Mouse (Mus musculus) Patski (cell line): ENCODE data around the gene Pth2. TPM values are rescaled to one million over a fixed set of nuclear protein-coding genes. Genes with fewer than 3 reads are reported as not detected.
"Not testable (repeated sequence)": the region's sequence is repeated elsewhere in the genome, so short reads cannot be mapped to it uniquely, and the experiment has no call there.

Source experiments
- ATAC-seq: fragments of 100-300 bp; one replicate; pipeline ENCODE4 v1.8.0; 2021
- CTCF ChIA-PET: fragments of 350-600 bp; sonication (Branson Sonifier 250); formaldehyde crosslinking; loops from one replicate; lab custom pipeline; 2022; ENCODE audit warnings: inconsistent platforms; lab: Charles Lee
- POLR2A ChIA-PET: fragments of 350-600 bp; sonication (Branson Sonifier 250); formaldehyde crosslinking; loops from one replicate; lab custom pipeline; 2022; ENCODE audit warnings: antibody characterized with exemption, inconsistent platforms; lab: Charles Lee
- DNase-seq: peaks from one replicate; pipeline ENCODE4 v3.0.0-alpha.2; 2011; ENCODE audit warnings: low read depth, low spot score
- H3K27me3 ChIP-seq: fragments of 371-371 bp; one replicate; pipeline ENCODE4 v1.5.1; 2021
- CTCF ChIP-seq: fragments of 100-300 bp; IDR thresholded peaks from one replicate; pipeline ENCODE4 v1.5.1; 2021
- in situ Hi-C: fragments of 300-500 bp; cut with MboI; formaldehyde crosslinking; loops from 3 replicates; pipeline ENCODE4 v1.11.1; 2018; ENCODE audit warnings: low pct_unique_long_range_greater_than_20kb, mixed read lengths
- polyA plus RNA-seq: library from polyadenylated mRNA; unstranded; gene quantifications from one replicate; pipeline ENCODE4 v1.2.3, GENCODE M21; 2021

Gene Pth2
- polyA plus RNA-seq, 1 experiment from 2014 or later = not detected

GRCm38 (mm10) chr7:45141319-45141718 lies 39.5 kb upstream of the Pth2 start:
- in situ Hi-C loops = no loop called here
- ATAC-seq = no peak
- H3K27me3 ChIP-seq = no peaks in the 10 kb centered on the region
- POLR2A ChIA-PET = no interaction called here
- no peak for TF ChIP-seq CTCF
- DNase-seq = no peak
- CTCF ChIA-PET = no interaction called here

- POLR2A ChIA-PET = no interaction called here
- no peak for TF ChIP-seq CTCF
- CTCF ChIA-PET = no interaction called here
- in situ Hi-C loops = no loop called here
- ATAC-seq (no peak), DNase-seq (no peak)
- no peaks in the 10 kb centered on the region for H3K27me3 ChIP-seq
These were observed 38.9 kb upstream of the Pth2 start for GRCm38 (mm10) chr7:45141914-45142313.

- ATAC-seq (no peak), DNase-seq (no peak)
- in situ Hi-C loops = no loop called here
- TF ChIP-seq CTCF = no peak
- POLR2A ChIA-PET = no interaction called here
- CTCF ChIA-PET = interaction anchor here (1.3 kb wide), 1 partner anchor 76 kb away, joined by 3 read pairs; no protein-coding TSS in a partner anchor
- no peaks in the 10 kb centered on the region for H3K27me3 ChIP-seq
These were observed 36.2 kb upstream of the Pth2 start for GRCm38 (mm10) chr7:45144368-45145174.

GRCm38 (mm10) chr7:45145460-45145859 lies 35.3 kb upstream of the Pth2 start:
- DNase-seq (no peak), ATAC-seq (no peak)
- ChIA-PET CTCF (no interaction called here), POLR2A (no interaction called here)
- TF ChIP-seq CTCF = no peak
- H3K27me3 ChIP-seq = no peaks in the 10 kb centered on the region
- in situ Hi-C loops = no loop called here

GRCm38 (mm10) chr7:45147267-45147666 lies 33.5 kb upstream of the Pth2 start:
- no peak for TF ChIP-seq CTCF
- no peak for ATAC-seq

GRCm38 (mm10) chr7:45147899-45148298 lies 32.9 kb upstream of the Pth2 start:
- TF ChIP-seq CTCF = no peak
- ATAC-seq (no peak), DNase-seq (no peak)
- H3K27me3 ChIP-seq = no peaks in the 10 kb centered on the region
- ChIA-PET POLR2A (interaction anchor here (0.5 kb wide), 1 partner anchor 173 kb away, joined by 3 read pairs; no protein-coding TSS in a partner anchor), CTCF (no interaction called here)
- in situ Hi-C loops = no loop called here

More at GRCm38 (mm10) chr7:45147267-45147666, 33.5 kb upstream of the Pth2 start:
- ChIA-PET CTCF (interaction anchor here (1.5 kb wide), 1 partner anchor 11 kb away, joined by 4 read pairs; the partner anchor contains the start of genes Flt3l and Gm45713), POLR2A (no interaction called here)
- in situ Hi-C loops = no loop called here
- DNase-seq = no peak
- H3K27me3 ChIP-seq = no peaks in the 10 kb centered on the region

- POLR2A ChIA-PET = interaction anchor here (0.5 kb wide), 1 partner anchor 174 kb away, joined by 3 read pairs; no protein-coding TSS in a partner anchor
- no peak for TF ChIP-seq CTCF
- CTCF ChIA-PET = no interaction called here
- in situ Hi-C loops = no loop called here
- no peaks in the 10 kb centered on the region for H3K27me3 ChIP-seq
- no peak for ATAC-seq
- DNase-seq = no peak
These were observed 32.2 kb upstream of the Pth2 start for GRCm38 (mm10) chr7:45148534-45149098.

- ChIA-PET CTCF (no interaction called here), POLR2A (interaction anchor here (1.1 kb wide), 1 partner anchor 22 kb away, joined by 4 read pairs; no protein-coding TSS in a partner anchor)
- in situ Hi-C loops = no loop called here
- ATAC-seq (no peak), DNase-seq (no peak)
- TF ChIP-seq CTCF = no peak
- H3K27me3 ChIP-seq = no peaks in the 10 kb centered on the region
These were observed 31.2 kb upstream of the Pth2 start for GRCm38 (mm10) chr7:45149545-45149944.

- DNase-seq = no peak
- in situ Hi-C loops = no loop called here
- ChIA-PET CTCF (no interaction called here), POLR2A (interaction anchor here (0.7 to 1.1 kb wide), 2 partner anchors 23 to 203 kb away, joined by 4 read pairs; no protein-coding TSS in a partner anchor)
- H3K27me3 ChIP-seq = no peaks in the 10 kb centered on the region
- ATAC-seq = no peak
- TF ChIP-seq CTCF = no peak
These were observed 30.5 kb upstream of the Pth2 start for GRCm38 (mm10) chr7:45150321-45150720.

GRCm38 (mm10) chr7:45151303-45151702 lies 29.5 kb upstream of the Pth2 start:
- ATAC-seq = no peak
- in situ Hi-C loops = no loop called here
- no peak for DNase-seq
- no peaks in the 10 kb centered on the region for H3K27me3 ChIP-seq
- POLR2A ChIA-PET = no interaction called here
- TF ChIP-seq CTCF = no peak
- CTCF ChIA-PET = interaction anchor here (1.1 kb wide), 1 partner anchor 13 kb away, joined by 4 read pairs; no protein-coding TSS in a partner anchor

- CTCF ChIA-PET = interaction anchor here (2.7 kb wide), 1 partner anchor 16 kb away, joined by 10 read pairs; the partner anchor contains the start of genes Flt3l and Gm45713
- POLR2A ChIA-PET, DNase-seq, H3K27me3 ChIP-seq, in situ Hi-C loops, ATAC-seq: not testable (repeated sequence)
These were observed 27.7 kb upstream of the Pth2 start for GRCm38 (mm10) chr7:45153052-45153451.
